Mouse (Mus musculus): Measurements from ENCODE around the gene Ddx60. TPM values are rescaled to one million over a fixed set of nuclear protein-coding genes. Genes with fewer than 3 reads are reported as not detected.
"Not testable (repeated sequence)": the region's sequence is repeated elsewhere in the genome, so short reads cannot be mapped to it uniquely, and the experiment has no call there.

Gene Ddx60
- total RNA-seq (2021) = 1 to 10 TPM; 1.3 to 2.1 TPM

GRCm38 (mm10) chr8:61927777-61928494, at the start of gene Ddx60:
Ddx60 (plus strand) TSS chr8:61928087.
- intact Hi-C loops (cut with DNase I) = no loop called here
- DNase-seq (ENCODE audit: low spot score) = peak; percentile 26

- intact Hi-C loops (cut with DNase I) = loop anchor here (1.0 to 10.0 kb wide), 3 partner anchors 51 to 166 kb away; no protein-coding TSS in a partner anchor
- DNase-seq (ENCODE audit: low spot score) = no peak
Measured at GRCm38 (mm10) chr8:61894062-61894461, 33.8 kb upstream of the Ddx60 start.

GRCm38 (mm10) chr8:61896742-61897141, 31.1 kb upstream of the Ddx60 start:
- intact Hi-C loops (cut with DNase I) = loop anchor here (10.0 kb wide), 1 partner anchor 48 kb away; no protein-coding TSS in a partner anchor
- DNase-seq (ENCODE audit: low spot score) = no peak

GRCm38 (mm10) chr8:61897402-61897801, 30.5 kb upstream of the Ddx60 start:
- intact Hi-C loops (cut with DNase I) = loop anchor here (10.0 kb wide), 1 partner anchor 47 kb away; no protein-coding TSS in a partner anchor
- no peak for DNase-seq (ENCODE audit: low spot score)

- intact Hi-C loops (cut with DNase I) = no loop called here
- DNase-seq (ENCODE audit: low spot score) = no peak
Measured at GRCm38 (mm10) chr8:61901028-61901717, 26.7 kb upstream of the Ddx60 start.

GRCm38 (mm10) chr8:61902521-61902920, 25.4 kb upstream of the Ddx60 start, which contains the start of gene Palld:
Palld (minus strand) TSS chr8:61902690.
- intact Hi-C loops (cut with DNase I) = no loop called here
- DNase-seq (ENCODE audit: low spot score) = no peak

GRCm38 (mm10) chr8:61908303-61909215, 19.3 kb upstream of the Ddx60 start:
- intact Hi-C loops (cut with DNase I) = no loop called here
- peak; percentile 34 for DNase-seq (ENCODE audit: low spot score)

GRCm38 (mm10) chr8:61909313-61909712, 18.6 kb upstream of the Ddx60 start:
- intact Hi-C loops (cut with DNase I) = no loop called here
- DNase-seq (ENCODE audit: low spot score) = no peak

GRCm38 (mm10) chr8:61912817-61913216, 15.1 kb upstream of the Ddx60 start:
- no peak for DNase-seq (ENCODE audit: low spot score)
- intact Hi-C loops (cut with DNase I) = no loop called here

GRCm38 (mm10) chr8:61913957-61914356, 13.9 kb upstream of the Ddx60 start:
- no peak for DNase-seq (ENCODE audit: low spot score)
- intact Hi-C loops (cut with DNase I) = no loop called here

GRCm38 (mm10) chr8:61917287-61917686, 10.6 kb upstream of the Ddx60 start:
- intact Hi-C loops (cut with DNase I) = no loop called here
- no peak for DNase-seq (ENCODE audit: low spot score)

- intact Hi-C loops (cut with DNase I) = no loop called here
- no peak for DNase-seq (ENCODE audit: low spot score)
Measured at GRCm38 (mm10) chr8:61919145-61919788, 8.6 kb upstream of the Ddx60 start.

- DNase-seq (ENCODE audit: low spot score) = no peak
- intact Hi-C loops (cut with DNase I) = no loop called here
Measured at GRCm38 (mm10) chr8:61920389-61920788, 7.5 kb upstream of the Ddx60 start.

GRCm38 (mm10) chr8:61921454-61922054, 6.3 kb upstream of the Ddx60 start:
- intact Hi-C loops (cut with DNase I) = no loop called here
- no peak for DNase-seq (ENCODE audit: low spot score)

GRCm38 (mm10) chr8:61924518-61924917, 3.4 kb upstream of the Ddx60 start:
- DNase-seq (ENCODE audit: low spot score) = no peak

GRCm38 (mm10) chr8:61933243-61933642, 5.4 kb downstream of the Ddx60 start:
- intact Hi-C loops (cut with DNase I) = no loop called here
- DNase-seq (ENCODE audit: low spot score) = no peak

More at GRCm38 (mm10) chr8:61924518-61924917, 3.4 kb upstream of the Ddx60 start:
- intact Hi-C loops (cut with DNase I) = no loop called here

- intact Hi-C loops (cut with DNase I) = no loop called here
- no peak for DNase-seq (ENCODE audit: low spot score)
Measured at GRCm38 (mm10) chr8:61937576-61937975, 9.7 kb downstream of the Ddx60 start.

- intact Hi-C loops (cut with DNase I) = not testable (repeated sequence)
Measured at GRCm38 (mm10) chr8:61964591-61965375, 36.9 kb downstream of the Ddx60 start.

More at GRCm38 (mm10) chr8:61964591-61965375, 36.9 kb downstream of the Ddx60 start:
- DNase-seq (ENCODE audit: low spot score) = not testable (repeated sequence)
